Mouse (Mus musculus) midbrain, embryonic 10.5 days (tissue): ENCODE results near the gene Vav2. TPM values are rescaled to one million over a fixed set of nuclear protein-coding genes. Genes with fewer than 3 reads are reported as not detected.

Experiments used
- DNase-seq: peaks from one replicate; pipeline ENCODE4 v3.0.0-alpha.2; 2017; ENCODE audit warnings: low spot score
- H3K27ac ChIP-seq: fragments of 300-500 bp; sonication (generic); replicated peaks from 2 replicates; pipeline ENCODE4 v1.5.1; 2016; ENCODE audit warnings: mild to moderate bottlenecking
- H3K27me3 ChIP-seq: fragments of 300-500 bp; sonication (generic); 2 replicates; pipeline ENCODE4 v1.6.1; 2016; ENCODE audit warnings: low read depth, mild to moderate bottlenecking; ENCODE audit not compliant: poor library complexity, severe bottlenecking
- H3K36me3 ChIP-seq: fragments of 300-500 bp; sonication (generic); 2 replicates; pipeline ENCODE4 v1.6.1; 2016; ENCODE audit warnings: mild to moderate bottlenecking, moderate library complexity
- H3K4me1 ChIP-seq: fragments of 300-500 bp; sonication (generic); 2 replicates; pipeline ENCODE4 v1.6.1; 2016
- H3K4me3 ChIP-seq: fragments of 300-500 bp; sonication (generic); 2 replicates; pipeline ENCODE4 v1.5.1; 2016; ENCODE audit warnings: mild to moderate bottlenecking, moderate library complexity
- H3K9me3 ChIP-seq: fragments of 300-500 bp; sonication (generic); replicated peaks from 2 replicates; pipeline ENCODE4 v1.6.1; 2016; ENCODE audit warnings: mild to moderate bottlenecking
- WGBS: fragments of 180-500 bp; shearing (Covaris S2); methylation state at CpG from one replicate; pipeline ENCODE4 v1.1.7; 2016; 5-methylcytosine and 5-hydroxymethylcytosine counted together
- polyA plus RNA-seq: library from polyadenylated mRNA; unstranded; fragments of >200 nt; fragmentation: Nextera tagmentation; extraction: Ambion mirVana; gene quantifications from 2 replicates; pipeline ENCODE4 v1.2.1, GENCODE M21; 2016

Gene Vav2
- polyA plus RNA-seq, 1 experiment from 2014 or later, result 11.4 TPM

DNA sequence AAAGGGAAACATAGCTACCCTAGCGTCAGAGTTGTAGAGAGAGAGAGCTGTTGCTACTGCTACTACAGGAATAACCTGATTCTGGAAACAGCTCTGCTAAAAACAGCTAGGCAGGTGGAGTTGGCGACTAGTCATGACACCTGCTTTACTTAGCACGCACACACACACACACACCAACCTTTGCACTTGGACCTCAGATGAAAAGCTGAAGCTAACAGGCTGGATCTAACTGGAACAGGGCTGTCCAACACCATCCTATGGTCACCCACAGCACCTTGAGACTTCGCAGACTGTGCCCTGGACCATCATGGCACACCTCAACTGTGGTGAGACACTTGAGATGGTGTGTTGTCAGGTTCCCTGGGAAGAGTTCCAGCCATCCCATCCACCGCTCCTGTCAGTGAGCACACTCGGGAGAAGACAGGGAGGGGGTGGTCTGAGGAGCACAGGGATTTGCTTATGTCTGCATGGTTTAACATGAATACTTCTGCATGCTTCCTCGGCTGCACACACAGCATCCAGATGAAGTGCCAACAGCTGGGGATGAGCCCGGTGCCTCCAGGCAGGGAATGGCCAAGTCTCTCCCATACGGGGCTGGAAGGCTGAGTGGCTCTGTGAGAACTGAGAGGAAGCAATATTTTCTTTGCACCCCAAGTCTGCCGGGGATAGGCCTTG lies 32.5 kb downstream of the Vav2 start:
- DNase-seq, result no peak
- WGBS, result 67% methylated on average over 10 of the region's 10 CpGs
- Histone ChIP-seq H3K36me3 (peaks cover 4% of the 10 kb centered on the region), H3K27me3 (no peaks in the 10 kb centered on the region), H3K4me3 (no peak overlapping the region), H3K27ac (peak overlapping the region; percentile 42; the same call in 1 of the 2 replicates), H3K4me1 (peaks cover 91% of the 10 kb centered on the region), H3K9me3 (peaks cover 4% of the 10 kb centered on the region; the same call in 1 of the 2 replicates)

DNA sequence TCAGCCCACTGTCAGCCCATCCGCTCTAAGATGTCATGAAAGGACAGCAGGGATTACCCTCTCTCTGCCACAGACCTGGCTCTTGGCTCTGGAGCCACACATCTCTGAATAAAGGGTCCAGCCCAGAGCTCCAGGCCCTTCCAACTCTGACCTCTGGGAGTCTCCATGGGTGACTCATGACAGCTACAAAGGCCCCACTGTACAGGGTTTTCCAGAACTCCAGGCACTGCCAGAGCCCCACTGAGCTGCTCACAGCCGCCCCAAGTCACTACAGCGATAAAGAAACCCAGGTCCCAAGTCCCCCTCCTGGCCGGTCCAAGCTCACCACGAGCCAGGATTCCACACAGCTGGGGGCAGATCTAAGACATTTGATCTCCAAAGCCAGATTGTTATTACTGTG lies 34.6 kb downstream of the Vav2 start:
- WGBS, result 18% methylated on average over 5 of the region's 5 CpGs
- Histone ChIP-seq H3K9me3 (no peaks in the 10 kb centered on the region; the same call in 1 of the 2 replicates), H3K4me3 (no peak overlapping the region), H3K36me3 (peaks cover 6% of the 10 kb centered on the region), H3K4me1 (peaks cover 94% of the 10 kb centered on the region), H3K27ac (peak overlapping the region; percentile 6; the same call in 1 of the 2 replicates), H3K27me3 (no peaks in the 10 kb centered on the region)
- DNase-seq, result no peak

DNA sequence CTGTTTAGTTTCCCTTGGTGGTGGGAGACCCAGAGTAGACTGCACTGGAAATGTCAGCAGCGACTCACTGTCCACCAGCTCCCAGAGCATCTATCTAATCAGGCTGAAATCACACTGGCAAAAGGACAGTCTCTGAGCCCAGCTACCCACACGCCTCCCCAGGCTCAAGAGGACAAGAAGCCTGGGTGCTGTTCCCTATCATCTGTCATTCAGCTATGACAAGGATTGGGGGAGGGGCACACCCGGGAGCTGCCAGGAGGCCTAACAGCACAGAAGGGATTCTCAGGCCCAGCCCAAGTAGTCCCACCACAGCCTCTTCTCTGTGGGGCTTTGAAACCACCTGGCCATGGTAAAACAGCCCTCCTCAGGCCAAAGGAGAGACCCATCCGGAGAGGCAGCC lies 36.1 kb downstream of the Vav2 start:
- no peak for DNase-seq
- Histone ChIP-seq H3K27me3 (no peaks in the 10 kb centered on the region), H3K27ac (peak overlapping the region; percentile 35; the same call in 1 of the 2 replicates), H3K36me3 (peaks cover 21% of the 10 kb centered on the region), H3K4me1 (peaks cover 79% of the 10 kb centered on the region), H3K4me3 (no peak overlapping the region), H3K9me3 (no peaks in the 10 kb centered on the region; the same call in 1 of the 2 replicates)
- WGBS, result 64% methylated on average over 4 of the region's 4 CpGs

DNA sequence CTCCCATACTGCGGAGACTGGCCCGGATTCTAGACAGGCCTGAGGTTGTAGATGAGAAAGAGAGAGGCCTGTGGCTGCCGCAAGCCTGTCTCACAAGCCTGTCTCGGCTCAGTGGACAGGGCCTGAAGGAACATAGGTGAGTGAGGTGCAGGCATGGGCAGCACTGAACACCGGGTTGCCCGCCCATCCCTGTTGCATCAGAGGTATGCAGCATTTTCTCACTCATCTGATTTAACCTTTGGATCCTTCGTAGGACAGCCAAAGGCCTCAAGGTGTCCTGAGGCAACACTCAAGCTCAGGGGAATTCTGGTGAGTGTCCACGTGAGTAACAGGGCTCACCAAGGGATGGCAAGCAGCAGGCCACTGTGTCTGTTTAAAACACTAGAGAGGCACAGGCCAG lies 36.5 kb downstream of the Vav2 start:
- Histone ChIP-seq H3K36me3 (peaks cover 25% of the 10 kb centered on the region), H3K4me1 (peaks cover 74% of the 10 kb centered on the region), H3K4me3 (no peak overlapping the region), H3K9me3 (no peaks in the 10 kb centered on the region; the same call in 1 of the 2 replicates), H3K27ac (peak overlapping the region; percentile 35), H3K27me3 (no peaks in the 10 kb centered on the region)
- 70% methylated on average over 8 of the region's 8 CpGs for WGBS
- DNase-seq, result no peak

DNA sequence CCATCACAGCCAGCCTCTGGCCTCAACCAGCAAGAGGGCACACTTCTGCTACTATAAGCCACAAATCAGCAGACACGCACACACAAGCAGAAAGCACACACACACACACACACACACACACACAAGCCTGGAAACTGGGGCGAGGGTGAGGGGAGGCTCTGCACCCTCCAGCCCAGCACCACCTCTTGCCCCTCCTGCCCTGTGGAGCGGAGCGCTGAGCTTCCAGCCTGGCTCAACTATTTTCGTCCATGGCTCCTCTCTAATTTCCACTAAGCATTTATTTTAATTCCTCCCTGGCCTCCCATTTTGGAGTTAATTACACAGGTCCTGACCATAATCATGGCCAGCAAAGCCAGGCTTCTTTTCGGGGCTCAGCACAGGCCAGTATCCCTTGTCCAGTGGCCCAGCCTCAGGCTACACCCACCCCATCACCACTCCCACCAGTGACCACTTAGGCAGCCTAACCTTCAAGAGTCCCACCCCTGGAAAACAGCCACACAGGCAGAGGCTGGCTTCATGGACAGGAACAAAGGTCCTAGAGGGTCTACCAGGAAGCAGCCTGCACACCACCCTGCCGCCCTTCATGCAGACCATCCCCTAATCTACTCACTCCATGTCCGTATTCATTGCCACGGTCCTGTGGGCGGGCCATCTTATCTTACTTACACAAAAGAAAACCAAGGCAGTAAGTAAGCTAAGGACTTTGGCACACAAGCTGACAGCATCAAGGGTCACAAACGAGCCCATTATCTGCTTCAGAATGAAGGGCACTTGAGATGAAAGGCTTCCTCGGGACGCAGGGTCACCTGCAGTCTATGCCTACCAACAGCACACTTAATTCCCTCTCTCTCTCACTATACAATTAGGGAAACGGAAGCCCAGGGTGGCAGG lies 37.3 kb downstream of the Vav2 start:
- DNase-seq, result no peak
- H3K27me3 ChIP-seq, result no peaks in the 10 kb centered on the region
- H3K27ac ChIP-seq, result peak overlapping the region; percentile 55; the same call in 1 of the 2 replicates
- H3K4me3 ChIP-seq, result no peak overlapping the region
- WGBS, result 51% methylated on average over 14 of the region's 14 CpGs
- H3K4me1 ChIP-seq, result peaks cover 66% of the 10 kb centered on the region
- no peaks in the 10 kb centered on the region; the same call in 1 of the 2 replicates for H3K9me3 ChIP-seq
- peaks cover 34% of the 10 kb centered on the region for H3K36me3 ChIP-seq

DNA sequence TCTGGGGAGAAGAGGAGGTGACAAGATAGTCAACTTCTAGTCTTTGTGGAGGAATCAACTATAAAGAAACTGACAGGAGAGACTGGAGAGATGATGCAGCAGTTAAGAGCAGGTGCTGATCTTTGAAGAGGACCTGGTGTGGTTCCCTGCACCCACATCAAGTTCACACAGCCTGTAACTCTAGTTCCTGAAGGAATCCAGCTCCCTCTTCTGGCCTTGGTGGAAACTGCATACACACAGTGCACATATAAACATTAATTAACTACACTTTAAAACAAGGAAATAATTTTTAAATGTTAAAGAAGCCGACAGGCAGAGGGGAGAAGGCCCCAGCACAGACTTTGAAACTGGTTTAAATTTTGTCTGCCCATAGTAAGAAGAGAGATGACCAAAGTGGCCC lies 39.6 kb downstream of the Vav2 start:
- WGBS, result 75% methylated on average over 1 of the region's 1 CpGs

DNA sequence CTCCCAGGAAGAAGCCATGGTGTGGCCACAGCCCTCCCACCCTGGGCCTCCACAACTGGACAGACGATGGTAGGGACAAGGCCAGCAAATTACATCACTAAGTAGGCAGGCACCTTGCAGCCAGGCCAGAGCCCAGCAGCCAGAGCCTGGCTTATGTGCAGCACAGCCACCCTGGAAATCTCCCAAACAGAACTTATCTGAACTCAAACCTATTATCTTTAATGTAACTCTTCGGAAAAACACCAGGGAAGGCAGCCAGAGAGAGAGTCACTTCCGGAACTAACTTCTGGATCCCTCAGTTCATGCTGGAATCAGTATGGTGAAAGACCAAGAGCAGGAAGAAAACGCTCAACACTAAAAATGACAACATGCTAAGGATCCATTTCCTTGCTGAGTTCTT lies 45.1 kb downstream of the Vav2 start:
- Histone ChIP-seq H3K27ac (0 out of 2 replicates have a peak overlapping the region, but pooled peaks have one; percentile 15), H3K4me3 (no peak overlapping the region), H3K27me3 (no peaks in the 10 kb centered on the region), H3K9me3 (no peaks in the 10 kb centered on the region), H3K4me1 (peaks cover 53% of the 10 kb centered on the region), H3K36me3 (peaks cover 36% of the 10 kb centered on the region)
- DNase-seq, result no peak
- 82% methylated on average over 4 of the region's 4 CpGs for WGBS

More for the DNA sequence above, 39.6 kb downstream of the Vav2 start:
- Histone ChIP-seq H3K4me1 (peaks cover 43% of the 10 kb centered on the region), H3K27ac (no peak overlapping the region), H3K27me3 (no peaks in the 10 kb centered on the region), H3K4me3 (no peak overlapping the region), H3K9me3 (no peaks in the 10 kb centered on the region; the same call in 1 of the 2 replicates), H3K36me3 (peaks cover 44% of the 10 kb centered on the region)
- DNase-seq, result no peak

DNA sequence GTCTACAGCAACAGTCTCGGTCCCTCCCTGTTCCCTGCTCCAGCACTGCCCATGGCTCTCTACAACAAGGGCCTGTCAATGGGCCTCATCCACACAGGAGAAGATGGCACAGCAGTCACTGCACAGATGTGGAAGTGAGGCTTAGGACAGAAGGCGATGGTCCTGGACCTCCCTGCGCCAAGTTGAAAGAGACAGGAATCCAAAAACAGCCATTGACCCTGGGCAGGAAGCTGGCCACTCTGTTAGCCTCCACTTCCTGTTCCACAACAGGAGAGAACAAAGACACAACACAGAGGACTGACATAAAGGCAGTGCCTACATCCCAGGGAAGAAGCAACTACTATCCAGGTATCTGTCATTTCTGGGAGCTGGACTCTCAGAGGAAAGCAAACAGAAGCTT lies 45.6 kb downstream of the Vav2 start:
- 0 out of 2 replicates have a peak overlapping the region, but pooled peaks have one; percentile 15 for H3K27ac ChIP-seq
- peaks cover 58% of the 10 kb centered on the region for H3K4me1 ChIP-seq
- H3K36me3 ChIP-seq, result peaks cover 31% of the 10 kb centered on the region
- no peaks in the 10 kb centered on the region for H3K27me3 ChIP-seq
- no peak for DNase-seq
- H3K4me3 ChIP-seq, result no peak overlapping the region
- H3K9me3 ChIP-seq, result no peaks in the 10 kb centered on the region
- WGBS, result 92% methylated on average over 3 of the region's 3 CpGs

DNA sequence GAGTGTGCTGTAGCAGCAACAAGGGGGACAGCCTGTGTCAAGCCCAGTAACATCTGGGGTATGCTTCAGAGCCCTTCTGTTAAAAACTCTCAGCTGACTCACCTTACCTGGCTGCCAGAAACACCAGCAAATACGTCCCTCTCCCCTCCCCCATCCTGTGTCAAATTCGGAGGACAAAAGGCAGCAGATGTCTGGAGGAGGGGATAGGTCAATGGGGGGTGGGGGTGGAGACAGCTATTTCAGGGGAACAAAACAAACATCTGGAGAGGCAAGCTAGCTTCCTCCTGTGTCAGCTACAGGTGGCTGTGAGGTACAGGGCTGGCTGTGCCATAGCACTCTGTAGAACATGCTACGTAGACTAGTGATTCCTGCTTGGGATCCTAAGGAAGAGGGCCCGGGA lies 49.0 kb downstream of the Vav2 start:
- Histone ChIP-seq H3K27ac (peak overlapping the region; percentile 73), H3K27me3 (no peaks in the 10 kb centered on the region), H3K4me3 (no peak overlapping the region), H3K9me3 (no peaks in the 10 kb centered on the region), H3K36me3 (peaks cover 4% of the 10 kb centered on the region; the same call in 1 of the 2 replicates), H3K4me1 (peaks cover 87% of the 10 kb centered on the region)
- no peak for DNase-seq
- 23% methylated on average over 4 of the region's 4 CpGs for WGBS

DNA sequence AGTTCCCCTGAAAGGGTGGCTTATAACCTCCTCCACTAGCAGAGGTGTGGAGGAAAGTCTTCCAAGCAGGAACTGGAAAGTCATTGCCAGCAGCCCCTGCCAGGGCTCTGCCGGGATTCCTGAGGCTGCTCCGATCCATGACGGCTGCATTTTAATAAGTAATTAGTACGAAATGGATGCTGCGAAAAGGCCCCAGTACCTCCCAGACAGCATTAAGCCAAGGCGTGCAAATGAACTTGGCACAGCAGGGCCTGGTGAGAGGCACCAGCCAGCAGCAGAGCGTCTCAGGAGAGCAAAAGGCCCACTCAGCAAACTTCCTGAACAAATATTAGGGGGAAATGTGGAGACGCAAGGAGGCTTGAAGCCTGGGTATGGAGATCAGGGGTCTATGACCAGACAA lies 49.7 kb downstream of the Vav2 start:
- H3K4me3 ChIP-seq, result no peak overlapping the region
- WGBS, result 59% methylated on average over 8 of the region's 8 CpGs
- peaks cover 4% of the 10 kb centered on the region; the same call in 1 of the 2 replicates for H3K36me3 ChIP-seq
- DNase-seq, result no peak
- H3K4me1 ChIP-seq, result peaks cover 91% of the 10 kb centered on the region
- no peaks in the 10 kb centered on the region for H3K9me3 ChIP-seq
- H3K27me3 ChIP-seq, result no peaks in the 10 kb centered on the region
- peak overlapping the region; percentile 73 for H3K27ac ChIP-seq

DNA sequence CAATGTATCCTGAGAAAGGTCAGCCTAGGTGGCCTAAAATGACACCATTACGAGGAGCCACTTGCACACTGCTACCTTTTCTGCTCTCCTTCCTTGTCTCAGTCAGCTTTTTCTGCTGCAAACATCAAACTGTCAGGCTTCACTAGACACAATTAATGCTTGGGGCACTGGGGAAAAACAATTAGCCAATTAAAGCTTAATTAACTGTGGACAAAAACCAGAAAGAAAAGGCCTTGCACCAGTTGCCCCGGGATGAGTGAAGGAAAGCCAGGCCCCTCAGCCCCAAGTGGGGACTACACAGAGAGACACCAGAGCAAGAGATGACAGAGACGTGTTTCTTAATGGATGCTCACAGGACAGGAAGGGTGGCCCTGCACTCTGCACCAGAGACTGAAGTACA lies 51.7 kb downstream of the Vav2 start:
- no peak for DNase-seq
- 30% methylated on average over 3 of the region's 3 CpGs for WGBS
- Histone ChIP-seq H3K9me3 (no peaks in the 10 kb centered on the region), H3K36me3 (peaks cover under 1% of the 10 kb centered on the region; the same call in 1 of the 2 replicates), H3K4me1 (peaks cover 76% of the 10 kb centered on the region), H3K27me3 (no peaks in the 10 kb centered on the region), H3K4me3 (no peak overlapping the region), H3K27ac (no peak overlapping the region)

DNA sequence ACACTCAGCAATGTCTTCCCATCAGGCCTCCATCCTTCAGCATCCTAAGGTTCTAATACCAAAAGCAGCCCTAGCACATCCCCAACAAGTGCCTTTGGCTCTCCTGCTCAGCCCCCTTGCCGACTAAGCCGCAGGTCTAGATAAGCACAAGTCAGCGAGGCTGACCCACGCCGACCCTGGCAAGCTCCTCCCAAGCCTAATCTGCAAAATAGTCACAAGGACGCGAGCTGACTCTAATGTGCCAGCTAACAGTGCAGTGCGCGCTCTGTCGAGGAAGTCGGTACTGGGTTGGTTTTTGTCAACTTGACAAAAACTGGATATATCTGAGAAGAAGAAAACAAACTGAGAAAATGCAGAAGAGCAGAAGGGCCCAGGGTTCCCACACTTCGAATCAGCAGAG lies 53.5 kb downstream of the Vav2 start:
- H3K27me3 ChIP-seq, result no peaks in the 10 kb centered on the region
- H3K4me1 ChIP-seq, result peaks cover 71% of the 10 kb centered on the region
- 37% methylated on average over 12 of the region's 12 CpGs for WGBS
- no peaks in the 10 kb centered on the region for H3K9me3 ChIP-seq
- no peaks in the 10 kb centered on the region for H3K36me3 ChIP-seq
- no peak for DNase-seq
- H3K4me3 ChIP-seq, result no peak overlapping the region
- peak overlapping the region; percentile 52; the same call in 1 of the 2 replicates for H3K27ac ChIP-seq
